Mouse (Mus musculus) liver, embryonic 13.5 days (tissue): ENCODE results near the gene Asxl1. TPM values are rescaled to one million over a fixed set of nuclear protein-coding genes. Genes with fewer than 3 reads are reported as not detected.
A peak's percentile ranks its signal among the peaks of the same experiment; 100 is the strongest.

Source experiments
- ATAC-seq: fragments of 200-750 bp; cut with Nextera tagmentation; 2 replicates; pipeline ENCODE4 v1.8.0; 2017; ENCODE audit warnings: low read depth, mild to moderate bottlenecking, moderate number of reproducible peaks, moderate library complexity
- DNase-seq: peaks from one replicate; pipeline ENCODE4 v3.0.0; 2022
- H3K27ac ChIP-seq: fragments of 300-500 bp; sonication (generic); 2 replicates; pipeline ENCODE4 v1.5.1; 2015; ENCODE audit warnings: moderate library complexity, mild to moderate bottlenecking, inconsistent platforms
- H3K27me3 ChIP-seq: fragments of 300-500 bp; sonication (generic); 2 replicates; pipeline ENCODE4 v1.6.1; 2015; ENCODE audit warnings: mild to moderate bottlenecking, inconsistent platforms
- H3K36me3 ChIP-seq: fragments of 300-500 bp; sonication (generic); 2 replicates; pipeline ENCODE4 v1.6.1; 2015; ENCODE audit warnings: mild to moderate bottlenecking, inconsistent platforms
- H3K4me1 ChIP-seq: fragments of 300-500 bp; sonication (generic); replicated peaks from 2 replicates; pipeline ENCODE4 v1.6.1; 2015; ENCODE audit warnings: inconsistent platforms
- H3K4me2 ChIP-seq: fragments of 300-500 bp; sonication (generic); 2 replicates; pipeline ENCODE4 v1.6.1; 2015; ENCODE audit warnings: inconsistent platforms, mild to moderate bottlenecking, moderate library complexity
- H3K4me3 ChIP-seq: fragments of 300-500 bp; sonication (generic); replicated peaks from 2 replicates; pipeline ENCODE4 v1.5.1; 2015; ENCODE audit warnings: mild to moderate bottlenecking, inconsistent platforms
- H3K9ac ChIP-seq: fragments of 300-500 bp; sonication (generic); 2 replicates; pipeline ENCODE4 v1.6.1; 2015; ENCODE audit warnings: mild to moderate bottlenecking, inconsistent platforms
- H3K9me3 ChIP-seq: fragments of 300-500 bp; sonication (generic); replicated peaks from 2 replicates; pipeline ENCODE4 v1.6.1; 2016; ENCODE audit warnings: inconsistent platforms
- WGBS: fragments of 180-500 bp; shearing (Covaris S2); methylation state at CpG from one replicate; pipeline ENCODE4 v1.1.7; 2015; ENCODE audit not compliant: insufficient replicate concordance; 5-methylcytosine and 5-hydroxymethylcytosine counted together
- polyA plus RNA-seq: library from polyadenylated mRNA; unstranded; fragments of >200 nt; fragmentation: Nextera tagmentation; extraction: Ambion mirVana; gene quantifications from 2 replicates; pipeline ENCODE4 v1.2.1, GENCODE M21; 2015

Gene Asxl1
- polyA plus RNA-seq, 1 experiment from 2014 or later = 5.9 TPM

- H3K27me3 ChIP-seq = peaks cover 32% of the 10 kb centered on the region
- H3K9me3 ChIP-seq = no peaks in the 10 kb centered on the region
- peak overlapping the region; percentile 61 for H3K27ac ChIP-seq
- H3K4me3 ChIP-seq = peak overlapping the region; percentile 71
- no peaks in the 10 kb centered on the region for H3K36me3 ChIP-seq
- no peak for DNase-seq
- under 1% methylated on average over 59 of the region's 59 CpGs for WGBS
- H3K9ac ChIP-seq = peak overlapping the region; percentile 80
- H3K4me1 ChIP-seq = peaks cover 65% of the 10 kb centered on the region
- peak; percentile 3 for ATAC-seq
- H3K4me2 ChIP-seq = peak overlapping the region; percentile 99
Measured at GRCm38 (mm10) chr2:153445137-153446016, 99.7 kb downstream of the Asxl1 start.

GRCm38 (mm10) chr2:153446017-153446408, 100.4 kb downstream of the Asxl1 start:
- Histone ChIP-seq H3K4me3 (peak overlapping the region; percentile 71), H3K4me1 (peaks cover 58% of the 10 kb centered on the region), H3K27me3 (peaks cover 32% of the 10 kb centered on the region), H3K36me3 (no peaks in the 10 kb centered on the region), H3K27ac (no peak overlapping the region), H3K4me2 (peak overlapping the region; percentile 99), H3K9me3 (no peaks in the 10 kb centered on the region), H3K9ac (peak overlapping the region; percentile 80; the same call in 1 of the 2 replicates)
- no peak for ATAC-seq
- under 1% methylated on average over 8 of the region's 8 CpGs for WGBS
- DNase-seq = no peak

- Histone ChIP-seq H3K27me3 (peaks cover 32% of the 10 kb centered on the region), H3K9ac (no peak overlapping the region), H3K27ac (no peak overlapping the region), H3K4me1 (peaks cover 54% of the 10 kb centered on the region), H3K4me2 (0 out of 2 replicates have a peak overlapping the region, but pooled peaks have one; percentile 1), H3K9me3 (no peaks in the 10 kb centered on the region), H3K4me3 (no peak overlapping the region), H3K36me3 (no peaks in the 10 kb centered on the region)
- ATAC-seq (no peak), DNase-seq (no peak)
- whole genome bisulfite sequencing = 25% methylated on average over 4 of the region's 4 CpGs
Measured at GRCm38 (mm10) chr2:153446476-153446875, 100.8 kb downstream of the Asxl1 start.

DNA sequence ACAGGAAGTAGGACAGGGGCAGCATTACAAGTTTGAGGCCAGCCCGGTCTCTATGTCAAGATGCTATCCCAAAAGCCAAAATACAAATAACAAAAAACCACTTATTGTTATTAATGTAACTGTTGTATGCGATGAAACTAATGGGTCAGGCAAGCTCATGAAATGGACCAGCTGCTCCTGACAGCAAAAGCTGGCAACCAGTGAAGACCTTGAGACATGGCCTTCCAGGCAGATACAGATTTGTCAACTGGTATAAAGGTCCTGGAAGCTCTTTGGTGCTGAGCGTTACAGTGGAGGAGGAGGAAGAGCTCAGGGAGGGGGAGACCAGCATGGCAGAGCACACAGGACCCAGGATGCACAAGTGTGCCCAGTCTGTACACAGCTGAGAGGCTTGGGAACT, 102.1 kb downstream of the Asxl1 start:
- peaks cover 28% of the 10 kb centered on the region for H3K27me3 ChIP-seq
- H3K4me1 ChIP-seq = peaks cover 49% of the 10 kb centered on the region
- ATAC-seq = no peak
- WGBS = 79% methylated on average over 3 of the region's 3 CpGs
- no peak for DNase-seq
- H3K4me3 ChIP-seq = no peak overlapping the region
- no peak overlapping the region for H3K9ac ChIP-seq
- no peak overlapping the region for H3K4me2 ChIP-seq
- H3K9me3 ChIP-seq = no peaks in the 10 kb centered on the region
- H3K27ac ChIP-seq = no peak overlapping the region
- no peaks in the 10 kb centered on the region for H3K36me3 ChIP-seq

GRCm38 (mm10) chr2:153448519-153448918, 102.9 kb downstream of the Asxl1 start:
- DNase-seq (no peak), ATAC-seq (no peak)
- H3K27ac ChIP-seq = no peak overlapping the region
- peaks cover 20% of the 10 kb centered on the region for H3K27me3 ChIP-seq
- WGBS = 78% methylated on average over 6 of the region's 6 CpGs
- H3K9ac ChIP-seq = no peak overlapping the region
- no peak overlapping the region for H3K4me3 ChIP-seq
- H3K4me1 ChIP-seq = peaks cover 49% of the 10 kb centered on the region
- no peak overlapping the region for H3K4me2 ChIP-seq
- H3K36me3 ChIP-seq = no peaks in the 10 kb centered on the region
- no peaks in the 10 kb centered on the region for H3K9me3 ChIP-seq

Other genes with a start within 250 kb of the Asxl1 start
- gene Hck, start 237.4 kb upstream of the Asxl1 start, polyA plus RNA-seq = 7.5 and 7.8 TPM in 2 replicates
- gene Tm9sf4, start 184.5 kb upstream of the Asxl1 start, polyA plus RNA-seq = 29.3 and 35.6 TPM in 2 replicates
- 3.0 and 3.1 TPM in 2 replicates for gene Tspyl3, start 120.4 kb upstream of the Asxl1 start, polyA plus RNA-seq
- 13.6 and 19.5 TPM in 2 replicates for gene Plagl2, start 104.4 kb upstream of the Asxl1 start, polyA plus RNA-seq
- gene Pofut1, start 104.3 kb upstream of the Asxl1 start, polyA plus RNA-seq = 3.3 and 3.5 TPM in 2 replicates
- gene Kif3b, start 54.4 kb upstream of the Asxl1 start, polyA plus RNA-seq = 1.8 and 2.2 TPM in 2 replicates
- gene 4930404H24Rik, start 147.0 kb downstream of the Asxl1 start, polyA plus RNA-seq = not detected in 2 replicates
- gene Nol4l, start 184.1 kb downstream of the Asxl1 start, polyA plus RNA-seq = 5.3 and 5.4 TPM in 2 replicates